Mouse (Mus musculus) midbrain, embryonic 15.5 days (tissue): ENCODE results near the gene Dennd1b. TPM values are rescaled to one million over a fixed set of nuclear protein-coding genes. Genes with fewer than 3 reads are reported as not detected.

ENCODE experiments used
- ATAC-seq: fragments of 200-750 bp; cut with Nextera tagmentation; replicated peaks from 2 replicates; pipeline ENCODE4 v1.8.0; 2017; ENCODE audit warnings: moderate TSS enrichment
- H3K27ac ChIP-seq: fragments of 300-500 bp; sonication (generic); 2 replicates; pipeline ENCODE4 v1.5.1; 2015; ENCODE audit warnings: mild to moderate bottlenecking, inconsistent platforms
- H3K27me3 ChIP-seq: fragments of 300-500 bp; sonication (generic); replicated peaks from 2 replicates; pipeline ENCODE4 v1.6.1; 2015; ENCODE audit warnings: inconsistent platforms
- H3K36me3 ChIP-seq: fragments of 300-500 bp; sonication (generic); replicated peaks from 2 replicates; pipeline ENCODE4 v1.6.1; 2015; ENCODE audit warnings: inconsistent platforms
- H3K4me1 ChIP-seq: fragments of 300-500 bp; sonication (generic); 2 replicates; pipeline ENCODE4 v1.6.1; 2015; ENCODE audit warnings: inconsistent platforms
- H3K4me2 ChIP-seq: fragments of 300-500 bp; sonication (generic); 2 replicates; pipeline ENCODE4 v1.6.1; 2015; ENCODE audit warnings: inconsistent platforms, mild to moderate bottlenecking, moderate library complexity
- H3K4me3 ChIP-seq: fragments of 300-500 bp; sonication (generic); 2 replicates; pipeline ENCODE4 v1.5.1; 2015; ENCODE audit warnings: mild to moderate bottlenecking, inconsistent platforms
- H3K9ac ChIP-seq: fragments of 300-500 bp; sonication (generic); 2 replicates; pipeline ENCODE4 v1.6.1; 2015; ENCODE audit warnings: mild to moderate bottlenecking, inconsistent platforms
- H3K9me3 ChIP-seq: fragments of 300-500 bp; sonication (generic); 2 replicates; pipeline ENCODE4 v1.6.1; 2016; ENCODE audit warnings: inconsistent platforms
- WGBS: fragments of 180-500 bp; shearing (Covaris S2); methylation state at CpG from one replicate; pipeline ENCODE4 v1.1.7; 2015; ENCODE audit warnings: mixed read lengths; 5-methylcytosine and 5-hydroxymethylcytosine counted together
- polyA plus RNA-seq: library from polyadenylated mRNA; unstranded; fragments of >200 nt; fragmentation: Nextera tagmentation; extraction: Ambion mirVana; gene quantifications from 2 replicates; pipeline ENCODE4 v1.2.1, GENCODE M21; 2015

The Dennd1b gene
- polyA plus RNA-seq, 1 experiment from 2014 or later: 12.7 TPM

DNA sequence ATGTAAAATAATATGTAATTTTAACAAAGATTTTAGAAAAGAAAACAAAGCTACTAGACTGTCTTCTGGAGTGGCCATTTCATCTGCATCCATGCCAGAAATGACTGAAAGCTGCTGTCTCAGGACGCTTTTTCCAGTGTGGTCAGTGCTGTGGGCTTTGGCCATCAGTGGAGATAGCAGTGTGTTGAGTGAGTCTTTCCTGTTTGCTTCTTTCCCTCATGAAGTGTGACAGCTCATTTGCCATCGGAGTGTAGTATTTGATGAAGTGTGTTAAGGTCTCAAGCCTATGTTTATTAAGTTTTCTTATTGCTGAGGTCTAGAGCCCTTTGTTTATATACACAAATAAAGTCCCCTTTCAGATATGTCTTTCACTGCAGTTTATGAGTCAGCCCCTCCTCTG is 112.4 kb downstream of the Dennd1b start:
- Histone ChIP-seq H3K4me3 (no peak overlapping the region), H3K36me3 (no peaks in the 10 kb centered on the region), H3K27ac (no peak overlapping the region), H3K4me2 (no peak overlapping the region), H3K9me3 (no peaks in the 10 kb centered on the region), H3K9ac (no peak overlapping the region), H3K27me3 (no peaks in the 10 kb centered on the region), H3K4me1 (peaks cover 7% of the 10 kb centered on the region)
- WGBS: 94% methylated on average over 2 of the region's 2 CpGs
- no peak for ATAC-seq

DNA sequence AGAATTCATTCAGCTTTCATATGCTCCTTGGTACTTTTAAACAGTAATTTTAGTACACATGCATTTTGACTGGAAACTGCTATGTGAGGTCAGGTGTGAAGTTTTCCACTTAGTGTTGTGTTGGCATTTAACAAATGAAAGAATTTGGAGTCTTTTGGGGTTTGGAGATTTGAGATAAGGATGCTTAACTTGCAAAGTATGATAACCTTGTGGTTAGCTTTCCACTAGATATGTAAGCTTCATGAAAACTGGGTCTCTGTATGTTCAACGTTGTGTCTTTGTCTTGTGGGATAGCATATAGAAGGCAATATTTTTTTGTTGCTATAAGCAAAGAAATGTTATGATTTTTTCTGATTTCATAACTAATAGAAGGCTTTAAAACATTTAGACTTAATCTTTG is 114.8 kb downstream of the Dennd1b start:
- Histone ChIP-seq H3K36me3 (no peaks in the 10 kb centered on the region), H3K4me2 (no peak overlapping the region), H3K27ac (no peak overlapping the region), H3K4me1 (peaks cover 11% of the 10 kb centered on the region), H3K9me3 (no peaks in the 10 kb centered on the region), H3K4me3 (no peak overlapping the region), H3K9ac (no peak overlapping the region), H3K27me3 (no peaks in the 10 kb centered on the region)
- WGBS: 92% methylated on average over 1 of the region's 1 CpGs
- ATAC-seq: no peak

DNA sequence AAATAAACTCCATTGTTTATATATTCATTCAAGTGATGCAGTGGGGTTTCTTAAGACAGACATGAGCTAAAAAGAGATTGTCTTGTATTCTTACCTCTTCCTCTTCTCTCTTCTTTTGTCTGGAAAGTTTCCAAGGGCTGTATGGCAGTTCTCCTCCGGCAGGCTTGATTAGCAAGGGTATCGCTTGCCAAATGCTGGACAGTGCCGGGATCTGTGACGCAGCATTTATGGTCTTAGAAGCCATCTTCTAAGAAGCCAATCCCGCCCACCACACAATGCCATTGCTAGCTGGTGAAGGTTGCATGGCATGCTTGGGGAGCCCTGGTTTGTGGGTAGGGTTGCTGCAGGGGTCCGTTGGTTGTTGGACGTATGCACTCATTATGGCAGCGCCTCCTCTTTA is 115.8 kb downstream of the Dennd1b start:
- no peak for ATAC-seq
- Histone ChIP-seq H3K36me3 (no peaks in the 10 kb centered on the region), H3K9me3 (no peaks in the 10 kb centered on the region), H3K27ac (0 out of 2 replicates have a peak overlapping the region, but pooled peaks have one; percentile 8), H3K27me3 (no peaks in the 10 kb centered on the region), H3K4me3 (no peak overlapping the region), H3K4me2 (no peak overlapping the region), H3K4me1 (peaks cover 11% of the 10 kb centered on the region), H3K9ac (no peak overlapping the region)
- WGBS: 70% methylated on average over 8 of the region's 8 CpGs

DNA sequence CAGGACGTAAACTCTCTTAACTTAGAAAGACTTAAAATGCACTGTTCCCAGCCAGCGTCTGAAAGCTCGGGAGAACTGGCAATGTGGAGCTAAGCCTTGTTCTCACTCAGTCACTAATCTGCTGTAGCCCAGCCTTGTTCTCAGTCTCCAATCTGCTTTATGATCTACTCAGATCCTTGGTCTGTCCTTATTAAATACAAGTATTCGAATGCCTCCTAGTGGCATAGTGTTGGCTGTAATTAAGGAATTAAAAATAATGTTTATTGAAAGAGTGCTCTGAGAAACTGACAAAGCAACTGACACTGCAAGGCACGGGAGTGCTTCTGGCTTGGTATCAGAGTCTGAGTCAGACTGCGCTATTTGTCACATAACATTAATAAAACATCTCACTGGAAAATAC is 116.3 kb downstream of the Dennd1b start:
- no peak overlapping the region for H3K9ac ChIP-seq
- no peaks in the 10 kb centered on the region for H3K9me3 ChIP-seq
- peak; percentile 75 for ATAC-seq
- no peak overlapping the region for H3K4me3 ChIP-seq
- peaks cover 11% of the 10 kb centered on the region for H3K4me1 ChIP-seq
- no peak overlapping the region for H3K4me2 ChIP-seq
- H3K27ac ChIP-seq: 0 out of 2 replicates have a peak overlapping the region, but pooled peaks have one; percentile 8
- 43% methylated on average over 6 of the region's 6 CpGs for WGBS
- H3K27me3 ChIP-seq: no peaks in the 10 kb centered on the region
- no peaks in the 10 kb centered on the region for H3K36me3 ChIP-seq

GRCm38 (mm10) chr1:139080517-139081386 is 117.5 kb downstream of the Dennd1b start:
- Histone ChIP-seq H3K4me1 (peaks cover 11% of the 10 kb centered on the region), H3K27me3 (no peaks in the 10 kb centered on the region), H3K9me3 (no peaks in the 10 kb centered on the region), H3K4me2 (peak overlapping the region; percentile 14), H3K27ac (peak overlapping the region; percentile 57), H3K36me3 (no peaks in the 10 kb centered on the region), H3K4me3 (no peak overlapping the region), H3K9ac (no peak overlapping the region)
- peak; percentile 90 for ATAC-seq
- 43% methylated on average over 16 of the region's 16 CpGs for WGBS

DNA sequence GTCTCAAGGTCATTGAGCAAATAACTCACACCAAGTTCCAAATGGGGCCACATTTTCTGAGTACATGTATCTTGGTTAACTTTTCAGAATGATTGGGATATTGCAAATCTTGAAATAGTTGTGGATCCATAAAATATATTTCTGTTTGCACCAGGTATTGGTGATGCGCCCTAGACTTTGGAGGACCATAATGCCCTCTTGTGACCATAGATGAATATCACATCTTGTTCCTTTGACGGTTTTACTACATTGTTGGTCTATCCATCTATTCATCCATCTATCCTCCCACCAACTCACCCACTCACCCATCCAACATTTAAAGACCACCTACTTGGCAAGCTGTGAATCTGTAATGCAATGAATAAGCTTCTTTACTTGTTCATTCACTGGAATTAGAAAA is 120.1 kb downstream of the Dennd1b start:
- Histone ChIP-seq H3K27me3 (no peaks in the 10 kb centered on the region), H3K4me3 (no peak overlapping the region), H3K9me3 (no peaks in the 10 kb centered on the region), H3K36me3 (no peaks in the 10 kb centered on the region), H3K9ac (no peak overlapping the region), H3K27ac (no peak overlapping the region), H3K4me1 (peaks cover 11% of the 10 kb centered on the region), H3K4me2 (no peak overlapping the region)
- 58% methylated on average over 2 of the region's 2 CpGs for WGBS
- ATAC-seq: no peak

- 0 out of 2 replicates have a peak, but pooled peaks cover 2% of the 10 kb centered on the region for H3K4me1 ChIP-seq
- no peak for ATAC-seq
- H3K27ac ChIP-seq: no peak overlapping the region
- 95% methylated on average over 3 of the region's 3 CpGs for WGBS
- no peak overlapping the region for H3K4me2 ChIP-seq
- H3K9me3 ChIP-seq: no peaks in the 10 kb centered on the region
- H3K9ac ChIP-seq: no peak overlapping the region
- no peaks in the 10 kb centered on the region for H3K27me3 ChIP-seq
- no peaks in the 10 kb centered on the region for H3K36me3 ChIP-seq
- H3K4me3 ChIP-seq: no peak overlapping the region
Observed at GRCm38 (mm10) chr1:139087564-139087963, 124.3 kb downstream of the Dennd1b start.

GRCm38 (mm10) chr1:139090744-139091143 is 127.5 kb downstream of the Dennd1b start:
- Histone ChIP-seq H3K27ac (no peak overlapping the region), H3K4me3 (no peak overlapping the region), H3K36me3 (no peaks in the 10 kb centered on the region), H3K27me3 (no peaks in the 10 kb centered on the region), H3K9me3 (no peaks in the 10 kb centered on the region), H3K9ac (no peak overlapping the region), H3K4me2 (no peak overlapping the region), H3K4me1 (0 out of 2 replicates have a peak, but pooled peaks cover 2% of the 10 kb centered on the region)
- WGBS: 40% methylated on average over 3 of the region's 3 CpGs
- no peak for ATAC-seq

DNA sequence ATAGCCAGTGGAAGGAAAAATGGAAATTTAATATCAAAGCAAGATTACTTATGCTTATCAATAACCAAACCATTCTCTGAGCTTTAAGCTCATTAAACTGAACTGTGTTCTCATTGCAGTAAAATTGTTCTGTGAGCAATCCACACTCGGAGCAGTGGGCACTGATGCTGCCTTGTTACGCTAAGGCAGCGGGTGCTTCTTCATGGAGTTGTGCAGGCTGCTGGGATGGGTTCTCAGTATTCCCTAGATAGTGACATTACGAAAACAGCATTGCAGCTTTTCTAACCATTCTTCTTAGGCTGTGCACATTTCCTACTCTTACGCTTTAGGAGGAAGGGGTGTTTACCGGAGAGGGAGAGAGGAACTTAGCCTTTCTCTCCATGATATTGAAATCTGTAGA is 128.5 kb downstream of the Dennd1b start:
- no peak overlapping the region for H3K4me3 ChIP-seq

DNA sequence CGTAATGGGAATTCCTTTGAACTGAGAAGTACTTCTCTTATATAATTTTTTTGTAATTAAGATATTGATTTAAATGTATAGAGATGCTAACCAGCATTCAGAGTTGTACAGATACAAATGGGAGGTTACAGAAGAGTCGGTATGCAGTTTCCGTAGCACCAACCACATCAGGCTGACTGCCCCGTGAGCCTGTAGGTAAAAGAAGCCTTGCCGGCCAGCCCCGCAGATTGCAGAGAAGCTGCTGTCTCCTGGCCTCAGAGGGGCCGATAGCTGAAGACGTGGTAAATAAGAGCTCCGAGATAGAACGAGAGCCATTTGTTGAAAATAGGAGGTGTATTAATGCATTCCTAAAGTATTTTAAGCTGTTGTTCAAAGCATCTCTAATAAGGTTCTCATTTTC is 128.9 kb downstream of the Dennd1b start:
- no peak overlapping the region for H3K9ac ChIP-seq
- H3K4me3 ChIP-seq: no peak overlapping the region
- H3K27me3 ChIP-seq: no peaks in the 10 kb centered on the region
- no peaks in the 10 kb centered on the region for H3K36me3 ChIP-seq
- peak; percentile 45; the same call in 1 of the 2 replicates for ATAC-seq
- H3K27ac ChIP-seq: peak overlapping the region; percentile 34; the same call in 1 of the 2 replicates
- 0 out of 2 replicates have a peak, but pooled peaks cover 2% of the 10 kb centered on the region for H3K4me1 ChIP-seq
- H3K4me2 ChIP-seq: no peak overlapping the region; the same call in 1 of the 2 replicates
- 66% methylated on average over 10 of the region's 10 CpGs for WGBS
- no peaks in the 10 kb centered on the region for H3K9me3 ChIP-seq

More for the DNA sequence above, 128.5 kb downstream of the Dennd1b start:
- H3K9ac ChIP-seq: no peak overlapping the region
- no peak overlapping the region; the same call in 1 of the 2 replicates for H3K4me2 ChIP-seq
- peak; percentile 9; the same call in 1 of the 2 replicates for ATAC-seq
- 0 out of 2 replicates have a peak overlapping the region, but pooled peaks have one; percentile 34 for H3K27ac ChIP-seq
- H3K36me3 ChIP-seq: no peaks in the 10 kb centered on the region
- H3K27me3 ChIP-seq: no peaks in the 10 kb centered on the region
- no peaks in the 10 kb centered on the region for H3K9me3 ChIP-seq
- H3K4me1 ChIP-seq: 0 out of 2 replicates have a peak, but pooled peaks cover 2% of the 10 kb centered on the region
- 69% methylated on average over 6 of the region's 6 CpGs for WGBS

DNA sequence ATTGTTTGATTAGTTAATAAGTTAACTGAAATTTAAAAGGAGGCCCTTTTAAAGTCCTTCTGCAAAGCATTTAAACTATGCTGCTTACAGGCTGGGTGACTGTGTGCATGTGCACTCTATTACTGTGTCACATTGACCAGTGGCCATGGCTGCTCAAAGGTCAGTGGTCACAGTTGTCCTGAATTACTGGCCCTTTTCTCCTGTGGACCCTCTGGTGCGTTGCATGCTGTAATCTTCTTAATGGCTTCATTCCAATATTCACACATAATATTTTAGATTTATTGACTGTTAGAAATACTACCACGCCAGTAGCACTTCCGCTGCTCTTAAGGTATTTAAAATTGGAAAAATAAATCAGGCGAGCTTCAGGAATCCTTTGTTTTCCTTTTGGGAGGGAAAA is 129.5 kb downstream of the Dennd1b start:
- WGBS: 72% methylated on average over 4 of the region's 4 CpGs
- Histone ChIP-seq H3K4me3 (no peak overlapping the region), H3K4me2 (no peak overlapping the region), H3K9ac (no peak overlapping the region), H3K9me3 (no peaks in the 10 kb centered on the region), H3K36me3 (no peaks in the 10 kb centered on the region), H3K27me3 (no peaks in the 10 kb centered on the region), H3K4me1 (0 out of 2 replicates have a peak, but pooled peaks cover 2% of the 10 kb centered on the region), H3K27ac (no peak overlapping the region)
- no peak for ATAC-seq

- Histone ChIP-seq H3K4me1 (0 out of 2 replicates have a peak, but pooled peaks cover 2% of the 10 kb centered on the region), H3K36me3 (no peaks in the 10 kb centered on the region), H3K4me2 (no peak overlapping the region), H3K4me3 (no peak overlapping the region), H3K27me3 (no peaks in the 10 kb centered on the region), H3K9ac (no peak overlapping the region), H3K27ac (no peak overlapping the region), H3K9me3 (no peaks in the 10 kb centered on the region)
- ATAC-seq: no peak
- WGBS: 96% methylated on average over 6 of the region's 6 CpGs
Observed at GRCm38 (mm10) chr1:139096369-139096768, 133.1 kb downstream of the Dennd1b start.
